Mouse (Mus musculus): ENCODE results near the gene Rcc2. TPM values are rescaled to one million over a fixed set of nuclear protein-coding genes. Genes with fewer than 3 reads are reported as not detected.

The Rcc2 gene
- polyA plus RNA-seq, 1 experiment from 2014 or later, result 84.8 TPM

DNA sequence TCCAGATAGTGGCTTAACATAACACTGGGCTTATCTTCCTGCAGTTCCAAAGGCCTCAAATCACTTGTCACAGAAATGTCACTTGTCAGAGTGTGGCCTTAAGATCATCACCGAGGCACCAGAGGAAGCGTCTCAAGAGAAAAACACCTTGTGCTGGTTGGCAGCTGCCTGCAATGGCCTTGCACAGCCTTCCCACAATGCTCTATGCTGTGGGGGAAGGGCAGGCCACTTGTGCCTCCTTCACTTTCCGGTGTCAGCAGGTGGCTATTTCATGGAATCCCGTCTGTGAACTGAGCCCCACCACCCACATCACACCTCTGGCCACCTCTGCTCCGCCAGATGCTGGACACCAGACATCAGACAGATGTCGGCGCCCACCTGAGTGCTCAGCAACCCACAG, 53.0 kb downstream of the Rcc2 start:
- in situ Hi-C loops (cut with MboI; ENCODE audit: low pct_unique_long_range_greater_than_20kb), result no loop called here
- no peak for DNase-seq (ENCODE audit: low read depth, low spot score)

DNA sequence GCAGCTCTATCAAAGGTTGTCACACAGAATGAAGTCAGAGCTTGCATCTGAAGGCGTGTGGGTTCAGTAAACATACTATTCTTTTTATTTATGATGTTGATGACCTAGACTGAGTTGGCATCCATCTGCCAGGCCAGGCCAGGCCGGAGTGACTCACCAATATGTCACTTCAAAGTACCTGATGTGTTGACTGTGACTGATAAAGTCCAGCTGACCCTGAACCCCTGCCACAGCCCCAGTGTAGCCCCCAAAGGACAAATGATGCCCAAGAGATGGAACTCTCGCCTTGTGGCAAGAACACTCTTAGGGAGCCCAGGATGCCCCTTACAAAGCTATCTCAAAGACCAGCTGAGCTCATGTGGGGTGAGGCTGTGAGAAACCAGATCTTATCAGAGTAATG, 55.5 kb downstream of the Rcc2 start:
- H3K27me3 ChIP-seq, result no peaks in the 10 kb centered on the region
- no peak for TF ChIP-seq CTCF (IDR thresholded peaks at IDR 0.05)
- in situ Hi-C loops (cut with MboI; ENCODE audit: low pct_unique_long_range_greater_than_20kb), result no loop called here
- DNase-seq (ENCODE audit: low read depth, low spot score), result no peak
- POLR2A ChIA-PET, result no interaction called here
- ATAC-seq, result no peak
- CTCF ChIA-PET, result no interaction called here

More for the DNA sequence above, 53.0 kb downstream of the Rcc2 start:
- no peaks in the 10 kb centered on the region for H3K27me3 ChIP-seq
- ChIA-PET POLR2A (no interaction called here), CTCF (no interaction called here)
- no peak for TF ChIP-seq CTCF (IDR thresholded peaks at IDR 0.05)
- no peak for ATAC-seq

DNA sequence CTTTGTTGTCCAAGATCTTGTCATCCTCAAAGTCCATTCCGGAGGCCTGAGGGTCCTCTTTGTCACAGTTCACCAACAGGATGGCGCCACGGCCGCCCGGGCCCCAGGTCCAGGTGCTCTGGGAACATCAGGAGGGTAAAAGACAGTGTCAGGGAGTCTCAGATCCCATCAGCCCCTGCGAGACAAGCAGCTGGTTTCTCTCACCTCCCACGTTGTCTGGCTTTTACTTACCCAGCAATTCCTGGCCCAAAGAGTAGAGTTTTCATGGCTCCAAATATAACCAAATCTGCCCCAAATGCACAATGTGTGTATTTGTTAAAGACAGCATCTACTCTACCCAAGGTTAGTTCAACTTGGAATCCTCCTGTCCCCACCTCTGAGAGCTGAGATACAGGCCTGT, 61.3 kb downstream of the Rcc2 start:
- CTCF ChIA-PET, result interaction anchor here (1.6 kb wide), 1 partner anchor 26 kb away, joined by 8 read pairs; no protein-coding TSS in a partner anchor
- POLR2A ChIA-PET, result no interaction called here
- no peaks in the 10 kb centered on the region for H3K27me3 ChIP-seq
- no peak for DNase-seq (ENCODE audit: low read depth, low spot score)
- in situ Hi-C loops (cut with MboI; ENCODE audit: low pct_unique_long_range_greater_than_20kb), result no loop called here
- no peak for TF ChIP-seq CTCF (IDR thresholded peaks at IDR 0.05)
- ATAC-seq, result no peak

DNA sequence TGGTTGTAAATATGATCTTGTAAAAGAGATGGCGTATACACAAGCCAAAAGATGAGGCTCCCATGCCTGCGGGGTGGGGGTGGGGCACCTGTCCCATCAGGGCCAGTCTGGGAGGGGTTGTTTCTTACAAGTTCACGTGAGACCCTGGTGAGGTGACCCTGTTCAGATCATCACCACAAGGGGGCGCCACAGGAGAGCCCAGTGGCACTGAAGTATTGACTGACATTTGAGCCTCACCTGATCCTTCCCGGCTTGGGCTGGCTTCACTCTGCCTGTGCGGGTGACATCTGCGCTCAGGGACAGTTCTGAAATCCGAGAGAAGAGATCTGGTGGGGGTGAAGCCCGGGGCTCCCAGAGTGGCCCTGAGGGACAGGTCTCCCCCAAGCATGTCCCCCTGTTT, 62.8 kb downstream of the Rcc2 start:
- TF ChIP-seq CTCF (IDR thresholded peaks at IDR 0.05), result no peak
- DNase-seq (ENCODE audit: low read depth, low spot score) (no peak), ATAC-seq (no peak)
- in situ Hi-C loops (cut with MboI; ENCODE audit: low pct_unique_long_range_greater_than_20kb), result no loop called here
- H3K27me3 ChIP-seq, result no peaks in the 10 kb centered on the region
- CTCF ChIA-PET, result interaction anchor here (0.9 to 1.6 kb wide), 2 partner anchors 24 to 42 kb away, joined by 3 to 8 read pairs; no protein-coding TSS in a partner anchor
- POLR2A ChIA-PET, result no interaction called here

DNA sequence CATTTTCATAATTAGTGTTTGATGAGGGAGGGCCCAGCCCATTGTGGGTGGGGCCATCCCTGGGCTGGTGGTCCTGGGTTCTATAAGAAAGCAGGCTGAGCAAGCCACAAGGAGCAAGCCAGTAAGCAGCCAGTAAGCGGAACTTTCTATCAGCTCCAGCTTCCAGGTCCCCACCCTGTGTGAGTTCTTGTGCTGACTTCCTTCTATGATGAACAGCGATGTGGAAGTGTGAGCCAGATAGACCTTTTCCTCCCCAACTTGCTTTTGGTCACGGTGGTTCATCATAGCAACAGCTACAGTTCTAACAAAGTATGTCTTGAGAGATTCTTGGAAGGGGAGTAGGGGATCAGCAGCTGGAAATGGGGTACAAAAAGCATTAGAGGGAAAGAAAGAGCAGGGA, 65.6 kb downstream of the Rcc2 start:
- ATAC-seq (no peak), DNase-seq (ENCODE audit: low read depth, low spot score) (no peak)
- no peak for TF ChIP-seq CTCF (IDR thresholded peaks at IDR 0.05)
- in situ Hi-C loops (cut with MboI; ENCODE audit: low pct_unique_long_range_greater_than_20kb), result no loop called here
- H3K27me3 ChIP-seq, result no peaks in the 10 kb centered on the region
- ChIA-PET CTCF (no interaction called here), POLR2A (interaction anchor here (1.1 kb wide), 1 partner anchor 137 kb away, joined by 3 read pairs; no protein-coding TSS in a partner anchor)

DNA sequence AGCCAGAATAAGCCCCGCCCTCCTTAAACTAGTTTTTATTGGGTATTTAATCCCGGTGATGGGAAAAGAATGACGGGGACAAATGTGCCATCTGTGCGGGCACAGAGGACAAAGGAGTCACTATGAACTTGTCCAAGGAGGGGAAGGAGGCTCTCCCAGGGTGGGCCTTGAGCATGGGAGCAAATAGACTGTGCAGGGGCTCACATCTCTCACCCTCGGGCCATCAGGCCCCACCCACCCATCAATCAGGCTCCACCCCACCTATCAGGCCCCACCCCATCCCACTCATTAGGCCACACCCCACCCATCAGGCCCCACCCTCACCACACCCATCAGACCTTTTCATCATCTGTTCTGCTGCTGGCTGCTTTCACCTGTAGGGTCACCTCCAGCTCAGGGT, 68.6 kb downstream of the Rcc2 start:
- no peak for DNase-seq (ENCODE audit: low read depth, low spot score)
- H3K27me3 ChIP-seq, result no peaks in the 10 kb centered on the region
- TF ChIP-seq CTCF (IDR thresholded peaks at IDR 0.05), result no peak
- ChIA-PET POLR2A (no interaction called here), CTCF (interaction anchor here (0.6 kb wide), 1 partner anchor 12 kb away, joined by 3 read pairs; no protein-coding TSS in a partner anchor)
- ATAC-seq, result no peak
- in situ Hi-C loops (cut with MboI; ENCODE audit: low pct_unique_long_range_greater_than_20kb), result no loop called here

DNA sequence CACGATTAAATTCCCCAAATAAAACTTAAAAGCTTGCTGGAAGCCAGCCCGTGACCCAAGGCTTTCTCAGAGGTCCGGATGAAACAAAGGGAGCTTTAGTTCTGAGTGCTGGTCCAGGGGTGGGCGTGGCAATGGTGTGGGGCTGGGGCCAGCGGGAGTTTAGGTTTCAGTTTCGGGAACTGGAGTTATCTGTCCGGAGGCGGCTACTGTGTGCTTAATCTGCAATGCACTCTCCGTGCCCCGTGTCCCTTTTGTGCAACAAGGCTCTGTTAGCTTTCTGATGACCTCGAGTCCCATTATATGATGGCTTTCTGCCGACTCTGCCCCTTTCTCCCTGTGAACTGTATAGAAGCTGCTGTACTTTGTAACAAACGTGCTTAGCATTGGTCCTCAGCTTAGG, 70.1 kb downstream of the Rcc2 start:
- ATAC-seq (no peak), DNase-seq (ENCODE audit: low read depth, low spot score) (no peak)
- CTCF ChIA-PET, result interaction anchor here (1.3 kb wide), 1 partner anchor 17 kb away, joined by 3 read pairs; no protein-coding TSS in a partner anchor
- in situ Hi-C loops (cut with MboI; ENCODE audit: low pct_unique_long_range_greater_than_20kb), result no loop called here
- TF ChIP-seq CTCF (IDR thresholded peaks at IDR 0.05), result no peak
- POLR2A ChIA-PET, result no interaction called here
- H3K27me3 ChIP-seq, result no peaks in the 10 kb centered on the region

DNA sequence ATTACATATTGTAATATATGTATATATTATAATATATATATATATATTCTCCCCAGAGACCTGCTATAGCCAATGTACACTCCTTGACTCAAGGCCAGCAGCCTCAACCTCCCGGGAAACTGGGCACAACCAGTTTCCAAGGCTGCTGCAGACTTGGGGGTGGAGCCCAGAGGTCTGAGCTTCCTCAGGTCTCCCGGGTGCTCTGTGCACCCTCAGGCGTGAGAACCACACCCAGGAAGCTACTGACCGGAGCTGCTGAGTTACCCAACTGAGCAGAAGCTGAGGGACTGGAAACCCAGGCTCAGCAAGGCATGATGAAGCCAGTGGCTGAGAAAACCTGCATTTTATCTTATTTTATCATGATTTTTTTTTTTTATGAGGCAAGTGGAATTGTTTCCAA, 70.8 kb downstream of the Rcc2 start:
- POLR2A ChIA-PET, result no interaction called here
- TF ChIP-seq CTCF (IDR thresholded peaks at IDR 0.05), result no peak
- no peaks in the 10 kb centered on the region for H3K27me3 ChIP-seq
- in situ Hi-C loops (cut with MboI; ENCODE audit: low pct_unique_long_range_greater_than_20kb), result no loop called here
- CTCF ChIA-PET, result interaction anchor here (1.3 kb wide), 1 partner anchor 17 kb away, joined by 3 read pairs; no protein-coding TSS in a partner anchor
- DNase-seq (ENCODE audit: low read depth, low spot score) (no peak), ATAC-seq (peak; percentile 65)

Other genes with a start within 250 kb of the Rcc2 start
- 34.1 TPM for gene Arhgef10l, start 34.5 kb upstream of the Rcc2 start, polyA plus RNA-seq (2021)
- gene Padi6, start 42.1 kb downstream of the Rcc2 start, polyA plus RNA-seq (2021), result not detected
- 0.04 TPM for gene Padi4, start 73.7 kb downstream of the Rcc2 start, polyA plus RNA-seq (2021)
- gene Padi3, start 110.1 kb downstream of the Rcc2 start, polyA plus RNA-seq (2021), result not detected
- 0.05 TPM for gene Padi1, start 145.2 kb downstream of the Rcc2 start, polyA plus RNA-seq (2021)
- gene Padi2, start 205.8 kb downstream of the Rcc2 start, polyA plus RNA-seq (2021), result 4.6 TPM

All from Patski (cell line).